Mouse (Mus musculus) kidney, embryonic 15.5 days (tissue): ENCODE results near the gene Vac14. TPM values are rescaled to one million over a fixed set of nuclear protein-coding genes. Genes with fewer than 3 reads are reported as not detected.
A peak's percentile ranks its signal among the peaks of the same experiment; 100 is the strongest.

ENCODE experiments used
- ATAC-seq: fragments of 200-750 bp; cut with Nextera tagmentation; replicated peaks from 2 replicates; pipeline ENCODE4 v1.8.0; 2017; ENCODE audit warnings: moderate TSS enrichment; ENCODE audit not compliant: low FRiP score
- H3K27ac ChIP-seq: fragments of 300-500 bp; sonication (generic); 2 replicates; pipeline ENCODE4 v1.5.1; 2015; ENCODE audit warnings: mild to moderate bottlenecking, inconsistent platforms
- H3K27me3 ChIP-seq: fragments of 300-500 bp; sonication (generic); 2 replicates; pipeline ENCODE4 v1.6.1; 2015; ENCODE audit warnings: inconsistent platforms
- H3K36me3 ChIP-seq: fragments of 300-500 bp; sonication (generic); 2 replicates; pipeline ENCODE4 v1.6.1; 2015; ENCODE audit warnings: inconsistent platforms
- H3K4me1 ChIP-seq: fragments of 300-500 bp; sonication (generic); 2 replicates; pipeline ENCODE4 v1.6.1; 2015; ENCODE audit warnings: inconsistent platforms
- H3K4me2 ChIP-seq: fragments of 300-500 bp; sonication (generic); 2 replicates; pipeline ENCODE4 v1.6.1; 2015; ENCODE audit warnings: moderate library complexity, mild to moderate bottlenecking, inconsistent platforms
- H3K4me3 ChIP-seq: fragments of 300-500 bp; sonication (generic); replicated peaks from 2 replicates; pipeline ENCODE4 v1.5.1; 2015; ENCODE audit warnings: mild to moderate bottlenecking, inconsistent platforms
- H3K9ac ChIP-seq: fragments of 300-500 bp; sonication (generic); 2 replicates; pipeline ENCODE4 v1.6.1; 2015; ENCODE audit warnings: mild to moderate bottlenecking, inconsistent platforms
- H3K9me3 ChIP-seq: fragments of 300-500 bp; sonication (generic); replicated peaks from 2 replicates; pipeline ENCODE4 v1.6.1; 2016; ENCODE audit warnings: inconsistent platforms
- WGBS: fragments of 180-500 bp; shearing (Covaris S2); methylation state at CpG from one replicate; pipeline ENCODE4 v1.1.7; 2015; ENCODE audit warnings: mixed read lengths; 5-methylcytosine and 5-hydroxymethylcytosine counted together
- polyA plus RNA-seq: library from polyadenylated mRNA; unstranded; fragments of >200 nt; fragmentation: Nextera tagmentation; extraction: Ambion mirVana; gene quantifications from 2 replicates; pipeline ENCODE4 v1.2.1, GENCODE M21; 2015

Gene Vac14
- polyA plus RNA-seq, 1 experiment from 2014 or later = 23.3 TPM

DNA sequence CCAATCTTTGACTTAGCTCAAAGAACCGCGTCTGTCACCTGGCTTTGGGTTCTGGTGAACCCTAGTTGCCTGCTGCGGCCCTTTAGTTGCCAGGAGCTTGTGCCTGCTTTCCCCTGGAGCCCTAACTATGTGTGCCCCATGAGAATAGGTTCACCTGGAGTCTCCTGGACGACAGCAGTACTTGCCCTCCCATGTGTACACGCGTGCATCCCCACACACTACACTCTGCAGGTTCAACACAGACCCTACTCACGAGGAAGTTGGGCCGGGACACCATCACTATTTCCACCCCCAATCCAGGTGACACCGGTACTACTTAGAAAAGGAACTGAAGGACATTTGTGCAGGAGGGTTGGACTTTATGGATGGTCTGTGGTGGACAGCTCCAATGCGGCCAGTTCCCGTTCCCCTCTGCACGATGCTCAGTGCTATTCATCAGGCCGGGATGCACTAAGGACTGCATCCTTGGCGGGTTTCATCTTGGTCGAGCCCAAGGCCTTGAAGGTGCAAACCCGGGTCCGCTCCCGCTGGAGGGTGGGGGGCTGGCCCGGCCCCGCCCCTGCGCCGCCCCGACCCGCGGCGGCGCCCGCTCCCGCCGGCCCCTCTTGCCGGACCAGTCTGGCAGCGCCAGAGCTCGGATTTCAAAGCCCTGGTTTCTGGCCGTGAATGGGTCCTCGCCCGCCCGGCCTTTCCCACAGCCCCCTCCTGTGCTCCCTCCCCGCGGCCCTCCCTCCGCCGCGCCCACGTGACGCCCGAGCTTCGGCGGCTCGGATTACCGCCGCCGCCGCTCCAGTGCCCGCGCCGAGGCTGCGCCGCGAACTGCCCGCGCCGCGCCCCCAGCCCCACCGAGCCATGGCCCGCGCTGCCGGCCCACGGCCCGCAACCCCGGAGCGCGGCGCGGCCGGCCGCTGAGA lies 102.6 kb downstream of the Vac14 start, which contains the start of gene Mtss1l:
Mtss1l (plus strand) TSS at position 792 of the 914 bp plus-strand sequence.
- peak within 1 kb of the TSS; percentile 81 for H3K4me3 ChIP-seq
- H3K9ac ChIP-seq = peak within 1 kb of the TSS; percentile 94
- no peaks in the 10 kb centered on the region for H3K9me3 ChIP-seq
- H3K4me1 ChIP-seq = peaks cover 91% of the 10 kb centered on the region
- H3K27me3 ChIP-seq = no peaks in the 10 kb centered on the region
- peak within 1 kb of the TSS; percentile 92 for H3K27ac ChIP-seq
- 3% methylated on average over 66 of the region's 75 CpGs for WGBS
- peak; percentile 87 for ATAC-seq
- peak within 1 kb of the TSS; percentile 83 for H3K4me2 ChIP-seq
- peaks cover 10% of the 10 kb centered on the region; the same call in 1 of the 2 replicates for H3K36me3 ChIP-seq

DNA sequence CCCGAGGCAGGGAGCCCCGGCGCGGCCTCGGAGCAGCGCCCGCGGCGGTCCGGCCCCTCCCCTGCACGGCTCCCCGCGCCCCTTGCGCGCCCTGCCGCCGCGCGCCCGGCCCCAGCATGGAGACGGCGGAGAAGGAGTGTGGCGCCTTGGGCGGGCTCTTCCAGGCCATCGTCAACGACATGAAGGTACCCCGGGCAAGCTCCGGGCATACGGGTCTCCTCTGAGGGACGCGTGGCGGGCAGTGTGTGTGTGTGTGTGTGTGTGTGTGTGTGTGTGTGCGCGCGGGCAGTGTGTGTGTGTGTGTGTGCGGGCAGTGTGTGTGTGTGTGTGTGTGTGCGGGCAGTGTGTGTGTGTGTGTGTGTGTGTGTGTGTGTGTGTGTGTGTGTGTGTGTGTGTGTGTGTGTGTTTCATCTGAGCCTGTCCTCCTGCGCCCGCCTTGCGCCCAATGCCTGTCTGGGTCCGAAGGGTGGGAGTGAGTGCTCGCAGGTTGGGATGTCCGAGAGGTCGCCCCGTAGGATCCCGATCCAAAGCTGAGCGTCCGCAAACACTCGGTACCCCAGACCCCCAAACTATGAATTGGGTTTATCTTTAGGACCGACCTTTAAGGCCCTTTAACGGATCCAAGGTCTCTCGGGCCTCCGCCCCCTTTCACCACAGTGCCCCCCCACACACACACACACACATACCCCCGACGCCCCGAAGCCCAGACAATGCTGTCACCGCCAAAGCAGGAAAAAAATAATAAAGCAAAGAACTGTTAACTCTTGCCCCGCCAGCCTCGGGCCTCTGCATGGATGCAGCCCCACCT lies 103.4 kb downstream of the Vac14 start:
- peak overlapping the region; percentile 83 for H3K4me2 ChIP-seq
- H3K4me3 ChIP-seq = peak overlapping the region; percentile 81
- under 1% methylated on average over 47 of the region's 59 CpGs for WGBS
- peaks cover 17% of the 10 kb centered on the region for H3K36me3 ChIP-seq
- H3K9me3 ChIP-seq = no peaks in the 10 kb centered on the region
- peak overlapping the region; percentile 94 for H3K9ac ChIP-seq
- no peaks in the 10 kb centered on the region for H3K27me3 ChIP-seq
- peaks cover 91% of the 10 kb centered on the region for H3K4me1 ChIP-seq
- ATAC-seq = peak; percentile 67
- H3K27ac ChIP-seq = peak overlapping the region; percentile 92

GRCm38 (mm10) chr8:110722414-110723011 lies 104.1 kb downstream of the Vac14 start:
- H3K36me3 ChIP-seq = peaks cover 24% of the 10 kb centered on the region
- H3K4me3 ChIP-seq = peak overlapping the region; percentile 81
- 34% methylated on average over 11 of the region's 11 CpGs for WGBS
- H3K9me3 ChIP-seq = no peaks in the 10 kb centered on the region
- peak overlapping the region; percentile 83 for H3K4me2 ChIP-seq
- peaks cover 89% of the 10 kb centered on the region for H3K4me1 ChIP-seq
- no peak for ATAC-seq
- peak overlapping the region; percentile 94 for H3K9ac ChIP-seq
- no peaks in the 10 kb centered on the region for H3K27me3 ChIP-seq
- H3K27ac ChIP-seq = peak overlapping the region; percentile 25

GRCm38 (mm10) chr8:110724493-110724892 lies 106.1 kb downstream of the Vac14 start:
- WGBS = 77% methylated on average over 3 of the region's 3 CpGs
- Histone ChIP-seq H3K4me3 (no peak overlapping the region), H3K27ac (0 out of 2 replicates have a peak overlapping the region, but pooled peaks have one; percentile 63), H3K9me3 (no peaks in the 10 kb centered on the region), H3K9ac (no peak overlapping the region), H3K27me3 (no peaks in the 10 kb centered on the region), H3K36me3 (peaks cover 44% of the 10 kb centered on the region), H3K4me2 (peak overlapping the region; percentile 22), H3K4me1 (peaks cover 69% of the 10 kb centered on the region)
- ATAC-seq = no peak

DNA sequence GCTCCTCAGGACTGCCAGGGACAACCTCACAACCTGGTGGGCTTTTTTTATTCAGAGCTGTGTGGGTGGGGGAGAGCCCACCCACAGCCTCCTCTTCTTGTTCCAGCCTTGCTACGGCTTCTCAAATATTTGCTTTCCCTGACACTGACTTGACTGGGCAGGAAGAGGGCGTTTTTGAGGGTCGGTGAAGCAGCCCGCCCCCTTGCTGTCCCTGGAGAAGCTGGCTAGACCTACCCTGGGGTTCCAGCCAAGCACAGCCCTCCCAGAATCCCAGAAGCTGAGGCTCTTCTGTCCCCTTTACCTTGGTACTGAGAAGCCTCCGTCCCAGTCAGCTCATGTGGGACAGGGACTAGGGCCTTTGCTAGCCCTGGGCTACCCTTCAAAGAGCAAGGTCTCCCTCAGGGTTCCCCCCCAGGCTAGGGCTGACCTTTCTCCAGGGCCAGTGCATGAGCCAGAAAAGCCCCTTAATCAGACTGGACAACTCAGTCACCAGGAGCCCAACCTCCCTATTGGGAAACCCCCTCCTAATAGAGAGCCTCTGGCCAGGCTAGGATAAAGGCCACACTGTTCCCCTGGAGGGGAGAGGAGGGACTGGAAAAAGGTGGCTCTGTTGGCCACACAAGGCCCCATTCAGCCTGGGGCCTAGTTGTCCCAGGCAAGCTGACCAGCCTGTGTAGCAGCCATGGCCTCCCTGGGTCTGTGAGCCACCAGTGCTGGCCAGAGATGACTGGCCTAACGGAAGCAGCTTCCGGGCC lies 106.9 kb downstream of the Vac14 start:
- no peak for ATAC-seq
- peak overlapping the region; percentile 22 for H3K4me2 ChIP-seq
- no peak overlapping the region for H3K4me3 ChIP-seq
- H3K4me1 ChIP-seq = peaks cover 62% of the 10 kb centered on the region
- H3K36me3 ChIP-seq = peaks cover 52% of the 10 kb centered on the region
- WGBS = 43% methylated on average over 7 of the region's 7 CpGs
- H3K9ac ChIP-seq = peak overlapping the region; percentile 11; the same call in 1 of the 2 replicates
- H3K9me3 ChIP-seq = no peaks in the 10 kb centered on the region
- peak overlapping the region; percentile 63 for H3K27ac ChIP-seq
- no peaks in the 10 kb centered on the region for H3K27me3 ChIP-seq

DNA sequence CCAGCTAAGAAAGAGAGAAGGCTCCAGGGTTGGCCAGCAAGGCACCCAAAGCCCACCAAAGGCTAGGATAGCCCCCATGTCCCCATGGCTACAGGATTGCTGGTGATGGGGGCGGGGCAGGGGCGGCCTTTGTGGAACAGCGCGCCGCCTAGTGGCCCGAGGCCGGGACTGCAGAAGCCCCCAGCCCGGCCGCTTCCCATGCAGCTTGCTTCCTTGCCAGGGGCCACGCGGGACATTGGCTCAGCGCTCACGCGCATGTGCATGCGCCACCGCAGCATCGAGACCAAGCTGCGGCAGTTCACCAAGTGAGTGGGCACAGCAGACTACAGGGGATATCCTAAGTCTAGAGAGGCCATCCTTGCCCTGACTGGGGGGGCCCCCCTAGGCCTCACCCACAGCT lies 108.5 kb downstream of the Vac14 start:
- H3K27ac ChIP-seq = no peak overlapping the region
- H3K4me1 ChIP-seq = peaks cover 53% of the 10 kb centered on the region
- no peak overlapping the region for H3K4me3 ChIP-seq
- no peaks in the 10 kb centered on the region for H3K9me3 ChIP-seq
- no peak overlapping the region for H3K4me2 ChIP-seq
- no peaks in the 10 kb centered on the region for H3K27me3 ChIP-seq
- WGBS = 7% methylated on average over 18 of the region's 18 CpGs
- no peak overlapping the region for H3K9ac ChIP-seq
- ATAC-seq = no peak
- peaks cover 68% of the 10 kb centered on the region for H3K36me3 ChIP-seq

DNA sequence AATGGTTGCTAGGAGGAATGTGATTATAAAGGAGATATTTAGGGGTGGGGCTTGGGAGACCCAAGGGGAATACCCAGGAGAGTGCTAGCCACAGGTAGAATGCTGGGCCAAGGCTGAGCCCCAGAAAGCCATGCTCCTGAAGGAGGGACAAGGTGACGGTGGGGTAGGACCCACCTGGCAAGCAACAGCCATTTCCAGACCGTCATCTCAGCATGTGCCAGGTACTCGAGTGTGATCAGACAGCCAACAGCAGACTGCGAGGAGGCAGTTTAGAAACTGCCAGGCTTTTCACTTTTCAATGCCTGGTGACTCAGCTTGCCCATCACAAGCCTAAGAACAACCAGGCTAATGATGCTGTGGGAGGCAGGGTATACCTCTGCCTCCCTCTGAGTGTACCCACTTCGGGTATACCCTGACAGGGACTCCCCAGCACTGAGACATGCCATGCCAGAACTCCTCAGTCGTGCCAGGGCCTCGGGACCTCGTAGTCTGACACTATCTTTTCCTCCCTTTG lies 113.0 kb downstream of the Vac14 start:
- Histone ChIP-seq H3K27me3 (no peaks in the 10 kb centered on the region), H3K9me3 (no peaks in the 10 kb centered on the region), H3K36me3 (peaks cover 96% of the 10 kb centered on the region), H3K4me2 (no peak overlapping the region), H3K27ac (no peak overlapping the region), H3K9ac (no peak overlapping the region), H3K4me1 (peaks cover 9% of the 10 kb centered on the region), H3K4me3 (no peak overlapping the region)
- ATAC-seq = no peak
- WGBS = 94% methylated on average over 8 of the region's 8 CpGs

DNA sequence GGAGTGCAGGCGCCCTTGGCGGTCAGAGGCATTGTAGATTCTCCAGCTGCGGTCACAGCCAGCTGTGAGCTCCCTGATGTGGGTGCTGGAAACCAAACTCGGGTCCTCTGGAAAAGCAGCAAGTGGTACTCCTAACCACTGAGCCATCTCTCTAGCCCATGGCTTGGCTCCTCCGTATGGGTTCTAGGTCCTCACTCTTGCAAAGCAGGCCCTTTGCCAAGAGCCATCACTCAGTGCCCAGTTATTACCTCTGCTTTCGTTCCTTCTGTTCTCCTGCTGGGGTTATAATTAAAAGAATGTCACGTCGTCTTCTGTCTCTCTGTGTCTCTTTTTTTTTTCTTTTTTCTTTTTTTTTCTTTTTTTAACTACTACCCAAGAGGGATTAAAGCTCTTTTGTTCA lies 114.7 kb downstream of the Vac14 start:
- Histone ChIP-seq H3K36me3 (peaks cover 96% of the 10 kb centered on the region), H3K4me2 (no peak overlapping the region), H3K27ac (no peak overlapping the region), H3K4me3 (no peak overlapping the region), H3K4me1 (no peaks in the 10 kb centered on the region), H3K27me3 (no peaks in the 10 kb centered on the region), H3K9me3 (no peaks in the 10 kb centered on the region), H3K9ac (no peak overlapping the region)
- WGBS = 85% methylated on average over 8 of the region's 8 CpGs
- ATAC-seq = no peak

DNA sequence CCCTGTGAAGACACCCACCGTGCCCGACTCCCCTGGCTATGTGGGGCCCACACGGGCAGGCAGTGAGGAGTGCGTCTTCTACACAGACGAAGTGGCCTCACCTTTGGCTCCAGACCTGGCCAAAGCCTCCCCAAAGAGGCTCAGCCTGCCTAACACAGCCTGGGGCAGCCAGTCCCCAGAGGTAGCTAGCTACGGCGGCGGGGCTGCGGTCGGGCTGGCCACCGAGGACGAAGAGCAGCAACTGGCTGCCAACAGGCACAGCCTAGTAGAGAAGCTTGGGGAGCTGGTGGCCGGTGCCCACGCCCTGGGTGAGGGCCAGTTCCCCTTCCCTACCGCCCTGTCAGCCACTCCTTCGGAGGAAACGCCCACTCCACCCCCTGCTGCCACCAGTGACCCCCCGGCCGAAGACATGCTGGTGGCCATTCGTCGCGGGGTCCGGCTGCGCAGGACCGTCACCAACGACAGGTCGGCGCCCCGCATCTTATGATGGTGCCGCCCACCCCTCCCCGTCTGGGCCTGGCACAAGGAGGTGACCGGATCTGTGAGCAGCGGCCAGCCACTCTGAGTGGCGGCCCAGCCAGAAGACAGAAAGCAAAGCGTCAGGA lies 120.3 kb downstream of the Vac14 start:
- Histone ChIP-seq H3K4me3 (no peak overlapping the region), H3K4me1 (no peaks in the 10 kb centered on the region), H3K9ac (no peak overlapping the region), H3K36me3 (peaks cover 79% of the 10 kb centered on the region), H3K27me3 (no peaks in the 10 kb centered on the region), H3K27ac (no peak overlapping the region), H3K4me2 (no peak overlapping the region), H3K9me3 (no peaks in the 10 kb centered on the region)
- no peak for ATAC-seq
- WGBS = 91% methylated on average over 35 of the region's 35 CpGs

DNA sequence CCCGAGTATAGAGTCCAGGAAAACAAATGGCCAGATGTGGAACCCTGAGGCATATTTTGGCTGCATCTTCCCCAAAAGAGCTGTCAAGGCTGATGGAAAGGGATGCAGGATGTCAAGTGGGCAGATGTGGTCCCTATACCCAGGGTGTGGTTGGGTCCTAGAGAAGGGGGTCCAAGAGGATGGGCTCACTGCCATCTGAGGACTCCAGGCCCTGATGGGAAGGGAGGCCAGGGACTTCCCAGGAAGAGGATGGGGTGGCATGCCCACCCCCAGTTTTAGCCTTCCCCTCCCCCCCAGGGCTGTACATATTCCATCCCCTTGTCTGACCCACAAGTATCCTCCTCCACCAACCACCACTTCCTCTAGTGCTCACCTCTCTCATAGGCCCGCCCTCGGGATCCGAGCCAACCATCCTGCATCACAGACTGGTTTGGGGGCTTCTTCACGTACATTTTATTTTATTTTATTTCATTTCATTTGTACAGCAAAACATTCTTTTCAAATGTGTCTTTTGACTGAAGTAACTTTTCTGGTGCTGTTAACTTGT lies 122.3 kb downstream of the Vac14 start:
- H3K27me3 ChIP-seq = no peaks in the 10 kb centered on the region
- 93% methylated on average over 5 of the region's 5 CpGs for WGBS
- no peaks in the 10 kb centered on the region for H3K4me1 ChIP-seq
- ATAC-seq = no peak
- no peak overlapping the region for H3K4me3 ChIP-seq
- H3K9me3 ChIP-seq = no peaks in the 10 kb centered on the region
- peaks cover 62% of the 10 kb centered on the region for H3K36me3 ChIP-seq
- no peak overlapping the region for H3K9ac ChIP-seq
- H3K4me2 ChIP-seq = no peak overlapping the region
- no peak overlapping the region for H3K27ac ChIP-seq
